Mouse (Mus musculus): ENCODE data around the gene Traf3ip3. TPM values are rescaled to one million over a fixed set of nuclear protein-coding genes. Genes with fewer than 3 reads are reported as not detected.

The Traf3ip3 gene
- polyA plus RNA-seq, 1 experiment from 2014 or later = 0.85 TPM

GRCm38 (mm10) chr1:193200640-193201382 lies 692 bp downstream of the Traf3ip3 start:
- no peaks in the 10 kb centered on the region for H3K36me3 ChIP-seq (replicated peaks)
- H3K27me3 ChIP-seq (replicated peaks) = no peaks in the 10 kb centered on the region
- no peak for ATAC-seq (replicated peaks)
- H3K4me3 ChIP-seq = no peak overlapping the region
- no peaks in the 10 kb centered on the region for H3K9me3 ChIP-seq
- no peak overlapping the region for H3K4me2 ChIP-seq
- no peaks in the 10 kb centered on the region for H3K4me1 ChIP-seq
- H3K9ac ChIP-seq = no peak overlapping the region
- WGBS = 89% methylated on average over 8 of the region's 8 CpGs
- no peak overlapping the region for H3K27ac ChIP-seq

GRCm38 (mm10) chr1:193198312-193198711 lies 3.2 kb downstream of the Traf3ip3 start:
- no peaks in the 10 kb centered on the region for H3K9me3 ChIP-seq
- H3K27me3 ChIP-seq (replicated peaks) = no peaks in the 10 kb centered on the region
- H3K36me3 ChIP-seq (replicated peaks) = no peaks in the 10 kb centered on the region
- H3K9ac ChIP-seq = no peak overlapping the region
- WGBS = 92% methylated on average over 2 of the region's 2 CpGs
- ATAC-seq (replicated peaks) = no peak
- no peak overlapping the region for H3K4me2 ChIP-seq
- H3K4me3 ChIP-seq = no peak overlapping the region
- H3K27ac ChIP-seq = no peak overlapping the region
- no peaks in the 10 kb centered on the region for H3K4me1 ChIP-seq

- Histone ChIP-seq H3K9ac (no peak overlapping the region), H3K4me2 (no peak overlapping the region), H3K4me3 (no peak overlapping the region), H3K9me3 (no peaks in the 10 kb centered on the region), H3K27me3 (replicated peaks) (no peaks in the 10 kb centered on the region), H3K36me3 (replicated peaks) (no peaks in the 10 kb centered on the region), H3K27ac (no peak overlapping the region), H3K4me1 (no peaks in the 10 kb centered on the region)
- WGBS = 90% methylated on average over 18 of the region's 18 CpGs
- no peak for ATAC-seq (replicated peaks)
These were observed 3.9 kb downstream of the Traf3ip3 start for GRCm38 (mm10) chr1:193197494-193198205.

GRCm38 (mm10) chr1:193195169-193195810 lies 6.2 kb downstream of the Traf3ip3 start:
- Histone ChIP-seq H3K4me2 (no peak overlapping the region), H3K4me1 (no peaks in the 10 kb centered on the region), H3K9ac (no peak overlapping the region), H3K27ac (no peak overlapping the region), H3K4me3 (no peak overlapping the region), H3K27me3 (replicated peaks) (no peaks in the 10 kb centered on the region), H3K9me3 (no peaks in the 10 kb centered on the region), H3K36me3 (replicated peaks) (no peaks in the 10 kb centered on the region)
- no peak for ATAC-seq (replicated peaks)
- WGBS = 86% methylated on average over 3 of the region's 3 CpGs

- peaks cover 2% of the 10 kb centered on the region; the same call in 1 of the 2 replicates for H3K4me1 ChIP-seq
- H3K9ac ChIP-seq = no peak overlapping the region
- WGBS = 89% methylated on average over 3 of the region's 3 CpGs
- H3K27me3 ChIP-seq (replicated peaks) = no peaks in the 10 kb centered on the region
- no peak overlapping the region for H3K4me2 ChIP-seq
- no peak overlapping the region for H3K4me3 ChIP-seq
- no peaks in the 10 kb centered on the region for H3K9me3 ChIP-seq
- no peak overlapping the region for H3K27ac ChIP-seq
- ATAC-seq (replicated peaks) = no peak
- no peaks in the 10 kb centered on the region for H3K36me3 ChIP-seq (replicated peaks)
These were observed 6.9 kb downstream of the Traf3ip3 start for GRCm38 (mm10) chr1:193194416-193195140.

- Histone ChIP-seq H3K27ac (no peak overlapping the region), H3K4me2 (no peak overlapping the region), H3K4me3 (no peak overlapping the region), H3K9me3 (no peaks in the 10 kb centered on the region), H3K27me3 (replicated peaks) (no peaks in the 10 kb centered on the region), H3K4me1 (peaks cover 8% of the 10 kb centered on the region; the same call in 1 of the 2 replicates), H3K36me3 (replicated peaks) (no peaks in the 10 kb centered on the region), H3K9ac (no peak overlapping the region)
- WGBS = 86% methylated on average over 7 of the region's 7 CpGs
- ATAC-seq (replicated peaks) = no peak
These were observed 9.7 kb downstream of the Traf3ip3 start for GRCm38 (mm10) chr1:193191675-193192283.

GRCm38 (mm10) chr1:193189771-193190170 lies 11.7 kb downstream of the Traf3ip3 start:
- Histone ChIP-seq H3K4me2 (no peak overlapping the region), H3K36me3 (replicated peaks) (no peaks in the 10 kb centered on the region), H3K27me3 (replicated peaks) (no peaks in the 10 kb centered on the region), H3K4me3 (no peak overlapping the region), H3K9ac (no peak overlapping the region), H3K9me3 (no peaks in the 10 kb centered on the region), H3K4me1 (peaks cover 8% of the 10 kb centered on the region; the same call in 1 of the 2 replicates), H3K27ac (peak overlapping the region; percentile 55; the same call in 1 of the 2 replicates)
- ATAC-seq (replicated peaks) = no peak
- 62% methylated on average over 3 of the region's 3 CpGs for whole genome bisulfite sequencing

GRCm38 (mm10) chr1:193189151-193189621 lies 12.3 kb downstream of the Traf3ip3 start:
- H3K4me1 ChIP-seq = peaks cover 8% of the 10 kb centered on the region; the same call in 1 of the 2 replicates
- WGBS = 22% methylated on average over 9 of the region's 9 CpGs
- no peaks in the 10 kb centered on the region for H3K9me3 ChIP-seq
- H3K4me3 ChIP-seq = no peak overlapping the region
- no peaks in the 10 kb centered on the region for H3K27me3 ChIP-seq (replicated peaks)
- no peak overlapping the region for H3K4me2 ChIP-seq
- H3K36me3 ChIP-seq (replicated peaks) = no peaks in the 10 kb centered on the region
- no peak overlapping the region for H3K9ac ChIP-seq
- ATAC-seq (replicated peaks) = peak; percentile 87
- peak overlapping the region; percentile 55; the same call in 1 of the 2 replicates for H3K27ac ChIP-seq

GRCm38 (mm10) chr1:193188257-193188656 lies 13.2 kb downstream of the Traf3ip3 start:
- 86% methylated on average over 6 of the region's 6 CpGs for WGBS
- H3K4me1 ChIP-seq = peaks cover 8% of the 10 kb centered on the region; the same call in 1 of the 2 replicates
- no peaks in the 10 kb centered on the region for H3K36me3 ChIP-seq (replicated peaks)
- no peak overlapping the region for H3K4me2 ChIP-seq
- no peak overlapping the region for H3K27ac ChIP-seq
- H3K27me3 ChIP-seq (replicated peaks) = no peaks in the 10 kb centered on the region
- H3K9ac ChIP-seq = no peak overlapping the region
- no peak overlapping the region for H3K4me3 ChIP-seq
- H3K9me3 ChIP-seq = no peaks in the 10 kb centered on the region
- ATAC-seq (replicated peaks) = no peak

GRCm38 (mm10) chr1:193181104-193181503 lies 20.4 kb downstream of the Traf3ip3 start:
- WGBS = 95% methylated on average over 3 of the region's 3 CpGs
- H3K4me1 ChIP-seq = no peaks in the 10 kb centered on the region
- H3K4me3 ChIP-seq = no peak overlapping the region
- no peak overlapping the region for H3K9ac ChIP-seq
- H3K36me3 ChIP-seq (replicated peaks) = no peaks in the 10 kb centered on the region
- H3K27me3 ChIP-seq (replicated peaks) = no peaks in the 10 kb centered on the region
- ATAC-seq (replicated peaks) = no peak
- no peaks in the 10 kb centered on the region for H3K9me3 ChIP-seq
- H3K4me2 ChIP-seq = no peak overlapping the region
- no peak overlapping the region for H3K27ac ChIP-seq

- peak overlapping the region; percentile 64 for H3K4me2 ChIP-seq
- no peaks in the 10 kb centered on the region for H3K9me3 ChIP-seq
- H3K4me1 ChIP-seq = peaks cover 28% of the 10 kb centered on the region
- no peaks in the 10 kb centered on the region for H3K27me3 ChIP-seq (replicated peaks)
- H3K4me3 ChIP-seq = peak overlapping the region; percentile 62
- H3K9ac ChIP-seq = peak overlapping the region; percentile 63; the same call in 1 of the 2 replicates
- ATAC-seq (replicated peaks) = no peak
- H3K36me3 ChIP-seq (replicated peaks) = no peaks in the 10 kb centered on the region
- 92% methylated on average over 13 of the region's 13 CpGs for WGBS
- no peak overlapping the region for H3K27ac ChIP-seq
These were observed 27.3 kb downstream of the Traf3ip3 start for GRCm38 (mm10) chr1:193174143-193174733.
